9 mouse cellular contexts compared by ENCODE assay signal in the genomic region with DNA sequence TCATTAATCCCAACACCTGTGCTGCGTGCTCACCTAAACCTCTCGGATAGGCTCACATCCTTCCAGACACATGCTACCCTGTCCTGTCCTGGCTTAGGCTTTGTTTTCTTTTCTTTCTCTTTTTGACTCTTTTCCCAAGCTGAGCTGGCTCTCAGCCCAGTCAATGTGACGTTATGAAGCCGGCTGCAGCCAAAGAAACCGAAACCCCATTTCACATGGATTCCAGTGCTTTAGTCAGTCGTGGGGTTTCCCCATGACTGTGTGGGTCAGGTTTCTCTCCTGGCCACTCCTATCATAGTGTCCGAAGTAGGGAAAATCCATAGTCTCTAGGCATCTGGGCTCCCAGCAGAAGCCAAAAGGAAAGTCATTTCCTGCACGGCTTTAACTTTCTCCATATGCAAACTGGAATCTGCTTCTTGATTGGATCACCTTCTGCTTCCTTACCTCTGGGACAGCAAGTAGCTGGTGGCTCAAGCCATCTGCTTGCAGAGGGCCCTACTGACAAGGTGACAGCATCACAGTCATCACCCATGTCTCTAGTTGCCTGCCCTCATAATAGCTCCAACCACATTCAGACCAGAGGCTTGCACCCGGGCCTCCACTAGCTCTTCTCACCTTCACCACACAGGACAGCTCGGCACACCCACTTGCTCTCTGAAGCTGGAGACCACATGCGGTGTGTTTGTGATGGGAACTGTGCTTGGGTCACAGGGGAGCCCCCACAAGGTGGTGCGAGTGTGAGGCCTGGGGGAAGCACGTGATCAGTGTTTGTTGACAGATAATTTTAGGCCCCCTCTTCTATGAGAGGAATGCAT. TPM values are rescaled to one million over a fixed set of nuclear protein-coding genes. Genes with fewer than 3 reads are reported as not detected.
DNase-seq lines count a peak whose midpoint lies in the region; ATAC-seq and TF ChIP-seq lines count a peak whose summit lies in the region.
"Had no signal": no experiment of that assay in that cellular context is flagged by ENCODE, and none has a peak within 500 bp of the region (broad histone marks: within the 10 kb centered on the region; RNA-seq: fewer than 3 reads in every experiment).

No protein-coding gene starts in this region.

- TF ChIP-seq POLR2A in spleen, adult 2 months (IDR thresholded peaks at IDR 0.05; ENCODE audit: low read depth, low read length): no peak
- no peak for TF ChIP-seq POLR2A in cerebellum, adult 2 months (IDR thresholded peaks at IDR 0.05; ENCODE audit: borderline replicate concordance, insufficient read depth, low read length)
- no peak for TF ChIP-seq POLR2A in kidney, adult 2 months (IDR thresholded peaks at IDR 0.05; ENCODE audit: low read depth, low read length)

- ATAC-seq in limb, embryonic 12.5 days (ENCODE audit: insufficient number of reproducible peaks, insufficient read depth, low FRiP score, low TSS enrichment, low read depth): peak; percentile 52; the same call in 1 of the 2 replicates
- ATAC-seq in erythroid progenitor cell, adult 5-6 weeks (replicated peaks; ENCODE audit: low FRiP score, poor library complexity, severe bottlenecking): no peak

- H3K27me3 ChIP-seq in spleen, adult 2 months (ENCODE audit: control insufficient read depth, insufficient read depth, low read length): no peaks in the 10 kb centered on the region
- H3K27me3 ChIP-seq in cerebellum, adult 2 months (ENCODE audit: control insufficient read depth, insufficient read depth, low read length): no peaks in the 10 kb centered on the region
- H3K27me3 ChIP-seq in kidney, adult 2 months (replicated peaks; ENCODE audit: control insufficient read depth, insufficient read depth, low read length): no peaks in the 10 kb centered on the region
- no peaks in the 10 kb centered on the region for H3K27me3 ChIP-seq in limb, embryonic 12.5 days

- H3K4me3 ChIP-seq in spleen, adult 2 months (ENCODE audit: extremely low read depth, insufficient read depth, insufficient read length): no peak overlapping the region
- peak overlapping the region; percentile 3 for H3K4me3 ChIP-seq in cerebellum, adult 2 months (replicated peaks; ENCODE audit: insufficient read depth, low read depth, low read length)
- H3K4me3 ChIP-seq in kidney, adult 2 months (ENCODE audit: insufficient read depth, low read depth, low read length): peak overlapping the region; percentile 11; the same call in 1 of the 2 replicates
- no peak overlapping the region for H3K4me3 ChIP-seq in limb, embryonic 12.5 days (replicated peaks)

- H3K4me2 ChIP-seq in limb, embryonic 12.5 days: peak overlapping the region; percentile 29

- WGBS in spleen, adult 2 months: 46% methylated on average over 13 of the region's 13 CpGs
- WGBS in cerebellum, adult 2 months: 30% methylated on average over 13 of the region's 13 CpGs
- WGBS in kidney, adult 2 months: 34% methylated on average over 13 of the region's 13 CpGs
- WGBS in limb, embryonic 12.5 days: 28% methylated on average over 13 of the region's 13 CpGs

- peaks cover 4% of the 10 kb centered on the region; the same call in 1 of the 2 replicates for H3K4me1 ChIP-seq in spleen, adult 2 months (ENCODE audit: control insufficient read depth, insufficient read depth, insufficient read length)
- H3K4me1 ChIP-seq in cerebellum, adult 2 months (ENCODE audit: control insufficient read depth, insufficient read depth, low read length): peaks cover 6% of the 10 kb centered on the region
- H3K4me1 ChIP-seq in kidney, adult 2 months (ENCODE audit: control insufficient read depth, insufficient read depth, low read length): peaks cover 3% of the 10 kb centered on the region; the same call in 1 of the 2 replicates
- H3K4me1 ChIP-seq in limb, embryonic 12.5 days (replicated peaks): peaks cover 12% of the 10 kb centered on the region

- H3K9ac ChIP-seq in limb, embryonic 12.5 days (replicated peaks): no peak overlapping the region

- no peaks in the 10 kb centered on the region for H3K36me3 ChIP-seq in spleen, adult 2 months (ENCODE audit: control insufficient read depth, insufficient read depth, low read length)
- no peaks in the 10 kb centered on the region for H3K36me3 ChIP-seq in kidney, adult 2 months (ENCODE audit: control insufficient read depth, insufficient read depth, low read length)
- H3K36me3 ChIP-seq in limb, embryonic 12.5 days: no peaks in the 10 kb centered on the region

- H3K27ac ChIP-seq in spleen, adult 2 months (ENCODE audit: insufficient read depth, low read length): peak overlapping the region; percentile 41
- H3K27ac ChIP-seq in cerebellum, adult 2 months (ENCODE audit: insufficient read depth, low read length): no peak overlapping the region
- no peak overlapping the region for H3K27ac ChIP-seq in kidney, adult 2 months (ENCODE audit: insufficient read depth, low read depth, low read length)
- peak overlapping the region; percentile 12 for H3K27ac ChIP-seq in limb, embryonic 12.5 days

- no peak for DNase-seq in spleen, adult 2 months (ENCODE audit: low read depth in 1 of 2, low spot score in 2 of 2)
- DNase-seq in spleen, postnatal 14 days (ENCODE audit: low spot score in 2 of 2): no peak
- peak; percentile 45 for DNase-seq in cerebellum, adult 2 months
- DNase-seq in gonadal fat pad, adult 2 months (ENCODE audit: low read depth): peak; percentile 12
- DNase-seq in kidney, adult 2 months: peak; percentile 91
- peak; percentile 31 for DNase-seq in ovary, adult 18-20 months (ENCODE audit: low spot score)

- H3K9me3 ChIP-seq in limb, embryonic 12.5 days: no peaks in the 10 kb centered on the region

- TF ChIP-seq CTCF in spleen, adult 2 months (IDR thresholded peaks at IDR 0.05; ENCODE audit: extremely low read depth, insufficient read depth, insufficient read length, insufficient replicate concordance): no peak
- TF ChIP-seq CTCF in cerebellum, adult 2 months (IDR thresholded peaks at IDR 0.05; ENCODE audit: borderline replicate concordance, insufficient read depth, low read depth, low read length): no peak
- no peak for TF ChIP-seq CTCF in kidney, adult 2 months (conservative IDR thresholded peaks at IDR 0.05; ENCODE audit: insufficient read depth, insufficient read length, low read depth, low read length)

RNA-seq across cellular contexts. Expression of gene Ccl5, which starts 4.5 kb away (rescaled TPM):
- polyA plus RNA-seq in spleen, adult 2 months (2012; rRNA removed): 519 and 769 TPM in 2 replicates
- polyA plus RNA-seq in cerebellum, adult 2 months (2012; rRNA removed): 0.85 and 1.3 TPM in 2 replicates
- 19.1 and 24.7 TPM in 2 replicates for polyA plus RNA-seq in gonadal fat pad, adult 2 months (2012; rRNA removed)
- 11.5 and 70.3 TPM in 2 replicates for polyA plus RNA-seq in kidney, adult 2 months (2012; rRNA removed)
- polyA plus RNA-seq in limb, embryonic 12.5 days (2016; fragmentation: Nextera tagmentation; extraction: Ambion mirVana): not detected in 2 replicates
- total RNA-seq in erythroid progenitor cell, adult 5-6 weeks (2015; ENCODE audit: low replicate concordance): 11.5 and 25.6 TPM in 2 replicates
- 4.6 TPM in 1 of 2 replicates, not detected in the other for total RNA-seq in erythroid progenitor cell, adult 5-6 weeks (2017; ENCODE audit: low replicate concordance)

RNA-seq across cellular contexts. Expression of gene Heatr9, which starts 12.8 kb away (rescaled TPM):
- polyA plus RNA-seq in spleen, adult 2 months (2012; rRNA removed): 0.18 and 0.21 TPM in 2 replicates
- not detected in 2 replicates for polyA plus RNA-seq in cerebellum, adult 2 months (2012; rRNA removed)
- polyA plus RNA-seq in gonadal fat pad, adult 2 months (2012; rRNA removed): not detected in 2 replicates
- polyA plus RNA-seq in kidney, adult 2 months (2012; rRNA removed): 0.03 TPM in 1 of 2 replicates, not detected in the other
- not detected in 2 replicates for polyA plus RNA-seq in limb, embryonic 12.5 days (2016; fragmentation: Nextera tagmentation; extraction: Ambion mirVana)
- total RNA-seq in erythroid progenitor cell, adult 5-6 weeks (2015; ENCODE audit: low replicate concordance): not detected in 2 replicates
- total RNA-seq in erythroid progenitor cell, adult 5-6 weeks (2017; ENCODE audit: low replicate concordance): 0.26 TPM in 1 of 2 replicates, not detected in the other
- polyA plus RNA-seq: cortical plate, adult 2 months had no signal

RNA-seq across cellular contexts. Expression of gene Ccl9, which starts 43.6 kb away (rescaled TPM):
- polyA plus RNA-seq in spleen, adult 2 months (2012; rRNA removed): 3.5 TPM in 2 replicates
- 0.62 and 0.87 TPM in 2 replicates for polyA plus RNA-seq in cerebellum, adult 2 months (2012; rRNA removed)
- polyA plus RNA-seq in gonadal fat pad, adult 2 months (2012; rRNA removed): 8.2 and 12.1 TPM in 2 replicates
- polyA plus RNA-seq in kidney, adult 2 months (2012; rRNA removed): 0.92 and 1.7 TPM in 2 replicates
- polyA plus RNA-seq in limb, embryonic 12.5 days (2016; fragmentation: Nextera tagmentation; extraction: Ambion mirVana): 0.56 and 0.81 TPM in 2 replicates
- total RNA-seq in erythroid progenitor cell, adult 5-6 weeks (2015; ENCODE audit: low replicate concordance): 28.1 and 34.2 TPM in 2 replicates
- 7.1 and 35.4 TPM in 2 replicates for total RNA-seq in erythroid progenitor cell, adult 5-6 weeks (2017; ENCODE audit: low replicate concordance)

RNA-seq across cellular contexts. Expression of gene Ccl6, which starts 58.1 kb away (rescaled TPM):
- polyA plus RNA-seq in spleen, adult 2 months (2012; rRNA removed): 12.5 and 15.6 TPM in 2 replicates
- 1.0 and 1.7 TPM in 2 replicates for polyA plus RNA-seq in cerebellum, adult 2 months (2012; rRNA removed)
- polyA plus RNA-seq in gonadal fat pad, adult 2 months (2012; rRNA removed): 22.6 and 37.3 TPM in 2 replicates
- polyA plus RNA-seq in kidney, adult 2 months (2012; rRNA removed): 3.9 and 6.2 TPM in 2 replicates
- polyA plus RNA-seq in limb, embryonic 12.5 days (2016; fragmentation: Nextera tagmentation; extraction: Ambion mirVana): 0.46 and 0.63 TPM in 2 replicates
- total RNA-seq in erythroid progenitor cell, adult 5-6 weeks (2015; ENCODE audit: low replicate concordance): 55.5 and 74.2 TPM in 2 replicates
- 24.0 and 25.2 TPM in 2 replicates for total RNA-seq in erythroid progenitor cell, adult 5-6 weeks (2017; ENCODE audit: low replicate concordance)

Comparison
In these comparisons a context has a peak if more than half of its experiments do, and no peak if none do; other contexts are left out.
1. DNase-seq: peak in cerebellum, adult 2 months (2 of 2), gonadal fat pad, adult 2 months (single experiment), kidney, adult 2 months (single experiment) and ovary, adult 18-20 months (single experiment); none in spleen, adult 2 months (0 of 2) and spleen, postnatal 14 days (0 of 2).
2. H3K27ac ChIP-seq: peak in spleen, adult 2 months (single experiment) and limb, embryonic 12.5 days (single experiment); none in cerebellum, adult 2 months (single experiment) and kidney, adult 2 months (single experiment).
3. H3K4me3 ChIP-seq: peak in cerebellum, adult 2 months (single experiment) and kidney, adult 2 months (single experiment); none in spleen, adult 2 months (single experiment) and limb, embryonic 12.5 days (single experiment).